Mouse (Mus musculus): Measurements from ENCODE around the gene Eva1a. TPM values are rescaled to one million over a fixed set of nuclear protein-coding genes. Genes with fewer than 3 reads are reported as not detected.
A peak's percentile ranks its signal among the peaks of the same experiment; 100 is the strongest.

Eva1a gene
- 10.6 and 11.0 TPM in 2 replicates for polyA plus RNA-seq (2014; fragmentation: Nextera tagmentation; extraction: Ambion mirVana)

DNA sequence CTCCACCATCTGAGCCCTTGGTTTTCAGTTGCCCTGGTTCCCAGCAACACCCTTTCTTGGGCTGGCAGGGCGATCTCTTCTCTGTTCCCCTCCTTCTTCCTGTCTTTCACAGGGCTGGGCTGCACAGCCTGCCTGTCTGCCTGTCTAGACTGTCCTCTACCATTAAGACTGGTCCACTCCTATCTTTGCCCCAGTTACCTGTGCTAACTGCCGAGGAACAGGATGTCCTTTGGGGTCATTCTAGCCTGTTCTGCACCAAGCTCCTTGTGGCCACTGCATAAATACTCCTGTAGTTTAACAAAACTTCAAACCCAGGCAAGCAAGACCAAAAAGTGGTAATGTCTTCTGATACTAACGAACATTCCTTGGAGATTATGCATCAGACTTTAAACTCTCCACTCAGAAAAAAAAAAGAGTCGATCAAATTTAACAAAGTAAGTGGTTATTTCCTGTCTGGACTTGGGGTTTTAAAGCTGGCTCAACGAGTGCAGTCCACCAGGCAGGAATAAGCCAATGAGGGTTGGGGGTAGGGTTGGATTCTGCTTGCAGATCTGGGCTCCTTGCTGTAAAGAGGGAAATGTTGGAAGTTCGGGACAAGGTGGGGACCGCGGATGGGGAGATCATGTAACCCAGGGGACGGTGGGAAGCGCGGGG lies at the start of gene Eva1a:
Eva1a (plus strand) TSS at position 210 of the 654 bp plus-strand sequence.
- H3K9me3 ChIP-seq (ENCODE audit: control insufficient read depth, low read length), result no peaks in the 10 kb centered on the region
- DNase-seq (ENCODE audit: low spot score) (no peak), ATAC-seq (ENCODE audit: low read depth) (peak; percentile 45)
- H3K27me3 ChIP-seq (replicated peaks; ENCODE audit: control insufficient read depth, insufficient read depth, low read length), result peaks cover 12% of the 10 kb centered on the region
- H3K9ac ChIP-seq (ENCODE audit: low read depth, low read length), result peak within 1 kb of the TSS; percentile 74
- WGBS, result 9% methylated on average over 11 of the region's 11 CpGs
- H3K4me1 ChIP-seq (ENCODE audit: control insufficient read depth, insufficient read depth, low read length), result peaks cover 28% of the 10 kb centered on the region
- H3K36me3 ChIP-seq (ENCODE audit: control insufficient read depth, insufficient read depth, low read length), result no peaks in the 10 kb centered on the region
- peak within 1 kb of the TSS; percentile 79 for H3K4me2 ChIP-seq (ENCODE audit: low read depth, low read length)
- H3K4me3 ChIP-seq (ENCODE audit: low read depth, low read length), result peak within 1 kb of the TSS; percentile 70
- peak within 1 kb of the TSS; percentile 78 for H3K27ac ChIP-seq (replicated peaks; ENCODE audit: low read depth, low read length)

DNA sequence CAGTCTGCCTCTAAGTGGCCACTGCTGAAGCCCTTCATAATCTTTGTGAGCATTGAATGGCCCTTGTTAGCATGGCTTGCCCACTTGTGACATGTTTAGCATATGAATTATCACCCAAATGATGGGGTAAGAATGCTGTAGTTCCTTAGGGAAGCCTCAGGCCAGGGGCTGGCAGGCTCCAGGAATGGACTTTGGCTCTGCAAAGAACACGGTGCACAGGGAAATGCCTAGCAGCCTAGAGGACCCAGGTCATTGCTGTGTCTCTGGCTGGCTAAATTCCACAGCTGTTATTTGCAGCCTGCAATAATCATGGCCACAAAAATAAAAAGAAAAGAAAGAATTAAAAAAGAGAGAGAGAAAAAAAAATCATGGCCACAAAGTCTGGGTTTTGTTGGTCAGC lies 28.5 kb upstream of the Eva1a start:
- Histone ChIP-seq H3K4me2 (ENCODE audit: low read depth, low read length) (no peak overlapping the region), H3K4me1 (ENCODE audit: control insufficient read depth, insufficient read depth, low read length) (no peaks in the 10 kb centered on the region), H3K9me3 (ENCODE audit: control insufficient read depth, low read length) (no peaks in the 10 kb centered on the region), H3K9ac (ENCODE audit: low read depth, low read length) (no peak overlapping the region), H3K27ac (replicated peaks; ENCODE audit: low read depth, low read length) (no peak overlapping the region), H3K27me3 (replicated peaks; ENCODE audit: control insufficient read depth, insufficient read depth, low read length) (no peaks in the 10 kb centered on the region), H3K36me3 (ENCODE audit: control insufficient read depth, insufficient read depth, low read length) (no peaks in the 10 kb centered on the region), H3K4me3 (ENCODE audit: low read depth, low read length) (no peak overlapping the region)
- ATAC-seq (ENCODE audit: low read depth), result no peak
- 76% methylated on average over 1 of the region's 1 CpGs for WGBS
- no peak for DNase-seq (ENCODE audit: low spot score)

- no peaks in the 10 kb centered on the region for H3K27me3 ChIP-seq (replicated peaks; ENCODE audit: control insufficient read depth, insufficient read depth, low read length)
- no peaks in the 10 kb centered on the region for H3K4me1 ChIP-seq (ENCODE audit: control insufficient read depth, insufficient read depth, low read length)
- no peaks in the 10 kb centered on the region for H3K9me3 ChIP-seq (ENCODE audit: control insufficient read depth, low read length)
- H3K4me3 ChIP-seq (ENCODE audit: low read depth, low read length), result no peak overlapping the region
- 83% methylated on average over 5 of the region's 5 CpGs for WGBS
- H3K9ac ChIP-seq (ENCODE audit: low read depth, low read length), result no peak overlapping the region
- DNase-seq (ENCODE audit: low spot score) (no peak), ATAC-seq (ENCODE audit: low read depth) (no peak)
- no peak overlapping the region for H3K4me2 ChIP-seq (ENCODE audit: low read depth, low read length)
- H3K27ac ChIP-seq (replicated peaks; ENCODE audit: low read depth, low read length), result no peak overlapping the region
- H3K36me3 ChIP-seq (ENCODE audit: control insufficient read depth, insufficient read depth, low read length), result no peaks in the 10 kb centered on the region
Observed at GRCm38 (mm10) chr6:82021074-82021473, 19.8 kb upstream of the Eva1a start.

DNA sequence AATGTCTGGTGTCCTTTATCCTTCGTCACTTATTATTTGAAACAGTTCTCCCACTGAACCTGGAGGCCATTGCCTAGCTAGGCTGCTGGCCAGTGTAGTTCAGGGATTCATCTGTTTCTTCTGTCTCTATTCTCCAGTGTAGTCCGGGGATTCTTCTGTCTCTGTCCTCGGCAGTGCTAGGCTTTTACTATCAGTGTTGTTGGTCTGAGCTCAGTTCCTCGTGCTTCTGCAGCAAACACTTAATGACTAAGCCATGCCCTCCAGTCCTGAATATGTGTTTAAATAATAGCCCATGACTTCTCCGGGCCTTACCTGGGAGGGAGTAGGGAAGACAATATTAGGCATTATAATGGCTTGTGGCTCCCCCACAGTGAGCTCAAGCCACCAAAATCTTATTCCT lies 19.3 kb upstream of the Eva1a start:
- DNase-seq (ENCODE audit: low spot score), result no peak
- H3K4me3 ChIP-seq (ENCODE audit: low read depth, low read length), result no peak overlapping the region
- no peaks in the 10 kb centered on the region for H3K9me3 ChIP-seq (ENCODE audit: control insufficient read depth, low read length)
- no peak for ATAC-seq (ENCODE audit: low read depth)
- H3K36me3 ChIP-seq (ENCODE audit: control insufficient read depth, insufficient read depth, low read length), result no peaks in the 10 kb centered on the region
- no peak overlapping the region for H3K4me2 ChIP-seq (ENCODE audit: low read depth, low read length)
- WGBS, result 84% methylated on average over 5 of the region's 5 CpGs
- H3K27ac ChIP-seq (replicated peaks; ENCODE audit: low read depth, low read length), result no peak overlapping the region
- H3K9ac ChIP-seq (ENCODE audit: low read depth, low read length), result no peak overlapping the region
- H3K27me3 ChIP-seq (replicated peaks; ENCODE audit: control insufficient read depth, insufficient read depth, low read length), result no peaks in the 10 kb centered on the region
- no peaks in the 10 kb centered on the region for H3K4me1 ChIP-seq (ENCODE audit: control insufficient read depth, insufficient read depth, low read length)

DNA sequence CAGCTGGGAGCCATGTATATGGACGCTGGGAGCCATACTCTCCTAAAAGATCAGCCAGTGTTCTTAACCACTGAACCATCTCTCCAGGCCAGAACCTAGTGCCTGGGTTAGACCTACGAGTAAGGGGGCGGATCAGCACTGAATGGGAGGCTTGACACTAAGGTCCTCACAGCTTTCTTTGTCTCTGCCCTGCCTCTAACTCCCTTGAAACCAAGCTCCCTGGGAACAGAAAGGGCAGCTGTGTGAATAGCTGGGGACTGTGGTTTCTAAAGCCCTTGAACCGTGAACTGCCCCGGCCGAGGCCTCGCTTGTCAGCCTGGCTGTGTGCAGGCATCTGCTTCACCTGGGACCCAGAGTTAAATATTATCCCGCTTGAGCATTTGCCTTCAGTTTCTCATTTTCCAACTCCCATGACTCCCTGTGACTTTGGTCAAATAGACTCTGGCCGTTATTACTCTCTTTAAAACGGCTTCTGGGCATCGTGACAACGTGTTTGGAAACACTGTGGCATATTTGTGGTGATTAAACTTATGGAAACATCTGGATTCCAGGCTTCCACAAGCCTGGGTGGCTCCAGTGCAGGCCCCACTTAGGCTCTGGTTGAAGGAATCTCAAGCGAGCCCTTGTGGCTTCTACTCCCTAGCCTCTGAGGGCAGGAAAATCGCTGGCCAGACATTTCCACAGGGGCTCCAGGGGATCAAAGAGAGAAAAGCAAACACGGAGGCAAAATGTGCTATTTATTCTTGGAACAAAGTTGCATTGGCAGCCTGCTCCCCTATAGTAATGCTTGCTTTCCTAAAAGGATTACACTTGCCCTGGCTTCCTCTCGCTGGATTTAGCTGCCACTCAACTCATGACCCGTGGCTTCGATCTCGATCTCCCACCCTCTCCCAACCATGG lies 11.0 kb upstream of the Eva1a start:
- Histone ChIP-seq H3K4me1 (ENCODE audit: control insufficient read depth, insufficient read depth, low read length) (peaks cover 14% of the 10 kb centered on the region), H3K36me3 (ENCODE audit: control insufficient read depth, insufficient read depth, low read length) (no peaks in the 10 kb centered on the region), H3K9ac (ENCODE audit: low read depth, low read length) (no peak overlapping the region), H3K9me3 (ENCODE audit: control insufficient read depth, low read length) (no peaks in the 10 kb centered on the region), H3K27me3 (replicated peaks; ENCODE audit: control insufficient read depth, insufficient read depth, low read length) (no peaks in the 10 kb centered on the region), H3K27ac (replicated peaks; ENCODE audit: low read depth, low read length) (peak overlapping the region; percentile 49), H3K4me2 (ENCODE audit: low read depth, low read length) (no peak overlapping the region), H3K4me3 (ENCODE audit: low read depth, low read length) (no peak overlapping the region)
- ATAC-seq (ENCODE audit: low read depth) (peak; percentile 88), DNase-seq (ENCODE audit: low spot score) (peak; percentile 90)
- 24% methylated on average over 19 of the region's 19 CpGs for WGBS

DNA sequence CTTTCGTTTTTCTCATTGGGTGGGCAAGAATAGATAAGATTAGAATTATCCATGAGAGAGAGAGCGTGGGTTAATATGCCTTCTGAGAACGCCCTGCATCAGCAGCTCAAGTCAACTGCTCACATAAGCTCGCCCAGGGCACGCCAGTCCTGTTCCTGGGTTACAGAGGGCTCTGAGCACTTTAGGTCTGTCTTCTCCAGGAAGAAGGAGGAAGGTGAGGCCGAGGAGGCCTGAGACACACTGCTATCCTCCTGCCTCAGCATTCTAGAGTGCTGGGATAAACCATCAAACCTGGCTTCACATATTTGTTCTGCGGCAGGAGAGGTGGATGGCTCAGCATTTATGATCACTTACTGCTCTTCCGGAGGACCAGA lies 10.3 kb upstream of the Eva1a start:
- no peaks in the 10 kb centered on the region for H3K27me3 ChIP-seq (replicated peaks; ENCODE audit: control insufficient read depth, insufficient read depth, low read length)
- H3K4me2 ChIP-seq (ENCODE audit: low read depth, low read length), result no peak overlapping the region
- no peaks in the 10 kb centered on the region for H3K9me3 ChIP-seq (ENCODE audit: control insufficient read depth, low read length)
- 67% methylated on average over 8 of the region's 8 CpGs for WGBS
- H3K4me3 ChIP-seq (ENCODE audit: low read depth, low read length), result no peak overlapping the region
- H3K36me3 ChIP-seq (ENCODE audit: control insufficient read depth, insufficient read depth, low read length), result no peaks in the 10 kb centered on the region
- DNase-seq (ENCODE audit: low spot score) (no peak), ATAC-seq (ENCODE audit: low read depth) (no peak)
- H3K9ac ChIP-seq (ENCODE audit: low read depth, low read length), result no peak overlapping the region
- H3K27ac ChIP-seq (replicated peaks; ENCODE audit: low read depth, low read length), result peak overlapping the region; percentile 49
- peaks cover 14% of the 10 kb centered on the region for H3K4me1 ChIP-seq (ENCODE audit: control insufficient read depth, insufficient read depth, low read length)

- no peaks in the 10 kb centered on the region for H3K9me3 ChIP-seq (ENCODE audit: control insufficient read depth, low read length)
- ATAC-seq (ENCODE audit: low read depth), result no peak
- peaks cover 12% of the 10 kb centered on the region; the same call in 1 of the 2 replicates for H3K27me3 ChIP-seq (replicated peaks; ENCODE audit: control insufficient read depth, insufficient read depth, low read length)
- H3K27ac ChIP-seq (replicated peaks; ENCODE audit: low read depth, low read length), result 0 out of 2 replicates have a peak overlapping the region, but pooled peaks have one; percentile 33
- no peaks in the 10 kb centered on the region for H3K36me3 ChIP-seq (ENCODE audit: control insufficient read depth, insufficient read depth, low read length)
- WGBS, result 22% methylated on average over 7 of the region's 7 CpGs
- DNase-seq (ENCODE audit: low spot score), result peak; percentile 73
- peaks cover 16% of the 10 kb centered on the region for H3K4me1 ChIP-seq (ENCODE audit: control insufficient read depth, insufficient read depth, low read length)
- H3K4me3 ChIP-seq (ENCODE audit: low read depth, low read length), result no peak overlapping the region
- H3K4me2 ChIP-seq (ENCODE audit: low read depth, low read length), result no peak overlapping the region
- H3K9ac ChIP-seq (ENCODE audit: low read depth, low read length), result no peak overlapping the region
Observed at GRCm38 (mm10) chr6:82037211-82037610, 3.6 kb upstream of the Eva1a start.

DNA sequence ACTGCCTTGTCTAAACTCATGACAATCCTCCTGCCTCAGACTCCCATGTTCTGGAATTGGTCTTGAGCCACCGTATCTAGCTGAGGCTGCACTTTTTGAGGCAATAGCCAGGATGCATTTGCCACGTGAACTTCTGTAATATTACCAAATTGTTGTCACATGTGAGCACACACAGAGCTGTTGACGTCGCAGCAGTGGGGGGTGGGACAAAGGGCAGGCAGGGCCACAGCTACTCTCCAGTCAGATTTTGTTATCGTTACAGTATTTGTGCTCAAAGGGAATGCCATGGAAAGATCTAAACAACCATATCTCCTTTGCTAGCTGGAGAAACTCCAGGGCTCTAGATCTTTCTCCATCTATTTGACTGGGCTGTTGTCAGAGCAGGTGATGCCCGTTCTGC lies 1.6 kb upstream of the Eva1a start:
- Histone ChIP-seq H3K4me2 (ENCODE audit: low read depth, low read length) (no peak overlapping the region), H3K27ac (replicated peaks; ENCODE audit: low read depth, low read length) (no peak overlapping the region), H3K36me3 (ENCODE audit: control insufficient read depth, insufficient read depth, low read length) (no peaks in the 10 kb centered on the region), H3K4me3 (ENCODE audit: low read depth, low read length) (no peak overlapping the region), H3K4me1 (ENCODE audit: control insufficient read depth, insufficient read depth, low read length) (peaks cover 27% of the 10 kb centered on the region), H3K9ac (ENCODE audit: low read depth, low read length) (no peak overlapping the region), H3K9me3 (ENCODE audit: control insufficient read depth, low read length) (no peaks in the 10 kb centered on the region), H3K27me3 (replicated peaks; ENCODE audit: control insufficient read depth, insufficient read depth, low read length) (peaks cover 12% of the 10 kb centered on the region)
- ATAC-seq (ENCODE audit: low read depth) (no peak), DNase-seq (ENCODE audit: low spot score) (no peak)
- 46% methylated on average over 6 of the region's 6 CpGs for WGBS
